Mouse (Mus musculus) heart, embryonic 14.5 days (tissue): ENCODE measurements around the gene Tspyl3. TPM values are rescaled to one million over a fixed set of nuclear protein-coding genes. Genes with fewer than 3 reads are reported as not detected.

Experiments used
- ATAC-seq: fragments of 200-750 bp; cut with Nextera tagmentation; 2 replicates; pipeline ENCODE4 v1.8.0; 2017; ENCODE audit warnings: low read depth, moderate TSS enrichment; ENCODE audit not compliant: insufficient number of reproducible peaks, insufficient read depth, low FRiP score
- H3K27ac ChIP-seq, 2 experiments: fragments of 200-500 bp in 1 of 2; fragments of 300-500 bp in 1 of 2; sonication (generic) in 1 of 2; replicated peaks in 1 of 2; 2 replicates each; pipeline ENCODE4 v1.5.1; 2012 to 2014; ENCODE audit warnings: low read depth in 2 of 2, low read length in 2 of 2, control low read depth in 1 of 2, mild to moderate bottlenecking in 1 of 2, mixed read lengths in 1 of 2; ENCODE audit not compliant: control insufficient read depth in 1 of 2, insufficient read depth in 1 of 2
- H3K27me3 ChIP-seq: fragments of 300-500 bp; sonication (generic); 2 replicates; pipeline ENCODE4 v1.6.1; 2014; ENCODE audit warnings: mild to moderate bottlenecking, low read length, control low read depth; ENCODE audit not compliant: control insufficient read depth, insufficient read depth
- H3K36me3 ChIP-seq: fragments of 300-500 bp; sonication (generic); 2 replicates; pipeline ENCODE4 v1.6.1; 2014; ENCODE audit warnings: mild to moderate bottlenecking, control low read depth, low read length, mixed read lengths; ENCODE audit not compliant: control insufficient read depth, insufficient read depth
- H3K4me1 ChIP-seq, 2 experiments: fragments of 200-500 bp in 1 of 2; fragments of 300-500 bp in 1 of 2; sonication (generic) in 1 of 2; 2 replicates each; pipeline ENCODE4 v1.6.1; 2012 to 2014; ENCODE audit warnings: low read length in 2 of 2, control low read depth in 1 of 2, mixed read lengths in 1 of 2; ENCODE audit not compliant: control insufficient read depth in 2 of 2, insufficient read depth in 2 of 2
- H3K4me2 ChIP-seq: fragments of 300-500 bp; sonication (generic); 2 replicates; pipeline ENCODE4 v1.6.1; 2014; ENCODE audit warnings: mild to moderate bottlenecking, low read length
- H3K4me3 ChIP-seq, 2 experiments: fragments of 200-500 bp in 1 of 2; fragments of 300-500 bp in 1 of 2; sonication (generic) in 1 of 2; 2 replicates each; pipeline ENCODE4 v1.5.1; 2012 to 2014; ENCODE audit warnings: low read length in 2 of 2, mild to moderate bottlenecking in 2 of 2, control low read depth in 1 of 2, low read depth in 1 of 2, moderate library complexity in 1 of 2; ENCODE audit not compliant: control insufficient read depth in 1 of 2, insufficient read depth in 1 of 2
- H3K9ac ChIP-seq: fragments of 300-500 bp; sonication (generic); 2 replicates; pipeline ENCODE4 v1.6.1; 2014; ENCODE audit warnings: mild to moderate bottlenecking, low read length
- H3K9me3 ChIP-seq: fragments of 300-500 bp; sonication (generic); 2 replicates; pipeline ENCODE4 v1.6.1; 2016; ENCODE audit warnings: low read length, control low read depth; ENCODE audit not compliant: control insufficient read depth
- WGBS: fragments of 180-500 bp; shearing (Covaris S2); extraction: QIAGEN DNeasy Blood & Tissue Kit; methylation state at CpG from one replicate; pipeline ENCODE4 v1.1.7; 2014; 5-methylcytosine and 5-hydroxymethylcytosine counted together
- polyA plus RNA-seq: library from polyadenylated mRNA; unstranded; fragments of >200 nt; fragmentation: Nextera tagmentation; extraction: Ambion mirVana; gene quantifications from 2 replicates; pipeline ENCODE4 v1.2.1, GENCODE M21; 2014

Tspyl3 gene
- polyA plus RNA-seq, 1 experiment from 2014 or later, result 4.1 TPM

DNA sequence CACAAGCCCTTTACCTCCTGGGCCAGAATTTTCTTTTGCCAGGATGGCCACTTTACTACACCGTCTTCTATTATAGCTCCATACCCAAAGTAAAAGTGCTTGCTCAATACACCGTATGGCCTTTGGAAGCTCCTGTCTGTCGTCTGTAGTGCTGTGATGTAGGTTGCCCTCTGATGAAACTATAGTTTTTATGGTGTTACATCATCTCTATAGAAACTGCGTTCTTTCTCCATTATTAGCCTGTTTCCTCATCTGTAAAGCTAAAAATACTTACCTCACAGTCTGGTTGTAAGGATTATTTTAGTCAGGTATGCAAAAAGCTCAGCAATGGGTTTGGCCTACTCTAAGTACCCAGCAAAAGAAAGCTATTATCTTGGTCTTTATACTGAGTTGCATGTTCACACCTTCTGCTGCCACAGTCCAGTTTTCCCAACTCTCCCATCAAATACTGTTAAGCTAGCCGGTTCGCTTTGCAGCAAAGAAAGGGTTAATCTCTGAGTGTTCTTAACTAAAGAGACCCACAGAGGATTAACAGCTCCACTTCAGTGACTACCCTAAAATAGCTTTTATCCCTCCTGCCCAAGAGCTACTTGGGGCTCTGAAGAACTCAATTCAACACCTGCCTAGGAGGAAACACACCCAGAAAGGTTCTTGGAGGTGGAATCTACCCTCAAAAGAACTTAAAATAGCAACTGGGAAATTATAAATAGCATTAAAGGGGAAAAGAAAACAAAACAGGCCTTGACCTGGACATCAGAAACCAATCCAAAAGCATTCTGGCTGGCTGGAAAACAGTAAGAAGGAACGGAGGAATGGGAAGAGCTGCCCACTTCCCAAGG lies 14.0 kb upstream of the Tspyl3 start:
- Histone ChIP-seq H3K36me3 (peaks cover 29% of the 10 kb centered on the region), H3K9me3 (no peaks in the 10 kb centered on the region), H3K27me3 (no peaks in the 10 kb centered on the region), H3K9ac (peak overlapping the region; percentile 99), H3K4me2 (peak overlapping the region; percentile 91), H3K4me1 (peaks cover 9 to 37% of the 10 kb centered on the region in 2 experiments), H3K4me3 (peak overlapping the region; percentile 97 to 98), H3K27ac (peak overlapping the region; percentile 83 to 95)
- ATAC-seq, result no peak
- WGBS, result 25% methylated on average over 7 of the region's 7 CpGs

GRCm38 (mm10) chr2:153238406-153238805 lies 13.2 kb upstream of the Tspyl3 start:
- Histone ChIP-seq H3K36me3 (peaks cover 35% of the 10 kb centered on the region), H3K4me1 (peaks cover 9 to 37% of the 10 kb centered on the region in 2 experiments), H3K4me2 (peak overlapping the region; percentile 91), H3K27ac (peak overlapping the region in 1 of 2 experiments; percentile 95; a peak in 2 of 4 replicates), H3K4me3 (no peak overlapping the region), H3K9me3 (no peaks in the 10 kb centered on the region), H3K9ac (peak overlapping the region; percentile 99), H3K27me3 (no peaks in the 10 kb centered on the region)
- ATAC-seq, result no peak
- WGBS, result 45% methylated on average over 2 of the region's 2 CpGs

GRCm38 (mm10) chr2:153237891-153238290 lies 12.7 kb upstream of the Tspyl3 start:
- H3K4me3 ChIP-seq, result no peak overlapping the region
- WGBS, result 70% methylated on average over 4 of the region's 4 CpGs
- no peaks in the 10 kb centered on the region for H3K9me3 ChIP-seq
- H3K36me3 ChIP-seq, result peaks cover 40% of the 10 kb centered on the region
- no peaks in the 10 kb centered on the region for H3K27me3 ChIP-seq
- H3K9ac ChIP-seq, result peak overlapping the region; percentile 99
- peak overlapping the region; percentile 91; the same call in 1 of the 2 replicates for H3K4me2 ChIP-seq
- ATAC-seq, result no peak
- peaks cover 9 to 37% of the 10 kb centered on the region in 2 experiments for H3K4me1 ChIP-seq
- 0 out of 4 replicates have a peak overlapping the region, but pooled peaks of 1 of the 2 experiments have one; percentile 1 for H3K27ac ChIP-seq

DNA sequence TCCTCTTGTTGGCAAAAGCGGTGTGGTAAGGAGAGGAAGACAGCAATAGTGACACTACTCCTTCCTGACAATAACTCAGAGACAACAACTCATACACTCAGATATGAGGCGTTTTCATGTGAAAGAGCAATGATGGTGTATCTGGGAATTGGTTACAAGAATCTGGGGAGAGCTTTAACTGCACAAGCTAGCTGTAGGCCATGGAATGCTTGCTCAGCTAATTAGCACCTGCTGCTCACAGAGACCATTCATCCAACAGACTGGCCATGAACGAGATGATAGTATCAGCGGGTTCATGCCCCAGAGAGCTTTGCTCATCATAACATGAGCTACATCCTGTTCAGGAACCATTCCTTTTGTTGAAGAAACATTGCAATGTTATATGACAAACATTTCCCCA lies 12.0 kb upstream of the Tspyl3 start:
- Histone ChIP-seq H3K36me3 (peaks cover 47% of the 10 kb centered on the region), H3K4me2 (no peak overlapping the region), H3K27ac (no peak overlapping the region), H3K4me3 (no peak overlapping the region), H3K4me1 (peaks cover 8 to 32% of the 10 kb centered on the region in 2 experiments), H3K27me3 (no peaks in the 10 kb centered on the region), H3K9me3 (no peaks in the 10 kb centered on the region), H3K9ac (no peak overlapping the region)
- ATAC-seq, result no peak
- WGBS, result 65% methylated on average over 4 of the region's 4 CpGs

- H3K36me3 ChIP-seq, result peaks cover 61% of the 10 kb centered on the region
- H3K9ac ChIP-seq, result no peak overlapping the region
- 0 out of 4 replicates have a peak overlapping the region, but pooled peaks of 1 of the 2 experiments have one; percentile 2 for H3K27ac ChIP-seq
- H3K4me1 ChIP-seq, result peaks cover 2 to 15% of the 10 kb centered on the region in 2 experiments; a peak in 3 of 4 replicates
- no peaks in the 10 kb centered on the region for H3K27me3 ChIP-seq
- 71% methylated on average over 5 of the region's 5 CpGs for WGBS
- H3K4me2 ChIP-seq, result no peak overlapping the region
- ATAC-seq, result no peak
- no peak overlapping the region for H3K4me3 ChIP-seq
- no peaks in the 10 kb centered on the region for H3K9me3 ChIP-seq
Measured at GRCm38 (mm10) chr2:153228523-153228922, 3.3 kb upstream of the Tspyl3 start.

DNA sequence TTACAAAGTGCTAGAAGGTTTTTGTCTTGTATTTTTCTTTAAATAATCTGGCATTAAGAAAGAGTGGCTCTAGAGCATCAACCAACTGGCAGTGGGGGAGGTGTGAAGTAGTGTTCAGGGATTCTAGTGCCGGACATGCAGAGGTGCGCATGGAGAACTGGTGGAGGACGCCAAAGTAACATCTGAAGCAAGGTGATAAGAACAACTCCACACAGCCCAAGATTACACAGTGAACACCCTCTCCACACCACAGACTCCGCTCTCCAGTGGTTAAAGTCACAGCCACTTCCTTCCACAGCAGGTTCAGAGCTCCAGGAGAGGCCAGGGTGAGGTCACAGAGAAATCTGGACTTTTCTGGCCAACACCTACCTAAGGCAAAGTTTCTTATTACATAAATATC lies 2.7 kb upstream of the Tspyl3 start:
- H3K4me2 ChIP-seq, result no peak overlapping the region
- H3K27me3 ChIP-seq, result no peaks in the 10 kb centered on the region
- H3K4me1 ChIP-seq, result peaks cover 2 to 15% of the 10 kb centered on the region in 2 experiments; a peak in 3 of 4 replicates
- no peak overlapping the region for H3K4me3 ChIP-seq
- no peak overlapping the region for H3K27ac ChIP-seq
- no peaks in the 10 kb centered on the region for H3K9me3 ChIP-seq
- no peak overlapping the region for H3K9ac ChIP-seq
- ATAC-seq, result no peak
- peaks cover 56% of the 10 kb centered on the region for H3K36me3 ChIP-seq
- 58% methylated on average over 4 of the region's 4 CpGs for WGBS

- no peak overlapping the region for H3K27ac ChIP-seq
- peaks cover 32% of the 10 kb centered on the region for H3K36me3 ChIP-seq
- 0 out of 2 replicates have a peak, but pooled peaks have one; percentile 2 for ATAC-seq
- H3K9ac ChIP-seq, result peak overlapping the region; percentile 87
- H3K4me1 ChIP-seq, result peaks cover 2 to 15% of the 10 kb centered on the region in 2 experiments; a peak in 3 of 4 replicates
- peak overlapping the region; percentile 64 to 74 for H3K4me3 ChIP-seq
- 6% methylated on average over 3 of the region's 3 CpGs for WGBS
- no peaks in the 10 kb centered on the region for H3K9me3 ChIP-seq
- H3K4me2 ChIP-seq, result peak overlapping the region; percentile 96
- H3K27me3 ChIP-seq, result no peaks in the 10 kb centered on the region
Measured at GRCm38 (mm10) chr2:153225595-153225953, 333 bp upstream of the Tspyl3 start.
